Mouse (Mus musculus): ENCODE measurements around the gene Elmo1.

- no peak for TF ChIP-seq CTCF (IDR thresholded peaks at IDR 0.05; ENCODE audit: low read depth)
- no peak for TF ChIP-seq EP300 (IDR thresholded peaks at IDR 0.05; ENCODE audit: low read depth)
Observed at GRCm38 (mm10) chr13:20551559-20551958, 461.2 kb downstream of the Elmo1 start.
